Mouse (Mus musculus): ENCODE data around the gene Gm3727. TPM values are rescaled to one million over a fixed set of nuclear protein-coding genes. Genes with fewer than 3 reads are reported as not detected.
"Not testable (repeated sequence)": the region's sequence is repeated elsewhere in the genome, so short reads cannot be mapped to it uniquely, and the experiment has no call there.

The Gm3727 gene
- total RNA-seq (2021): not detected
- long read RNA-seq, experiment 1: 0 reads
- long read RNA-seq, experiment 2: 0 reads

- intact Hi-C loops (cut with DNase I): not testable (repeated sequence)
Observed at GRCm38 (mm10) chr14:7264614-7265013, at the start of gene Gm3727. Gene Gm3727, minus strand, starts transcription at chr14:7264714.

DNA sequence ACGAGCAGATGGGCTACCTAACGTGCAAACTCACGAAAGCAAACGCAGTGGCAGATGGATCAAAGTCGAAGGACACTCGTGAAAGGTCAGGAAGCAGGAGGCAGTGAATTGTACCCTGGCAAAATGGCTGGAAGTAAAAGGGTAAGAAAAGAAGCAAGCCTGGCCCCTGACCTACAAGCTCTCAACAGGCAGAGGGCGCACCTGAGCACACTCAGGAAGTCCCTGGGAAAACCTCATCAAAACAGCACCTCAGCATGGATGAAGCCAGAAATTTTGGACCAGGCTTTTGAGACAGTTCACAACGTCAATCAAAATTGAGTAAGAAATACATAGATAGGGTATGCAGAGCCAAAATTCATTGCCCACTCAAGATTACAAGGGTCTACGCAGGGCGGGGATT lies 21.0 kb downstream of the Gm3727 start:
- DNase-seq; intact Hi-C loops (cut with DNase I): not testable (repeated sequence)

More at GRCm38 (mm10) chr14:7264614-7265013, at the start of gene Gm3727:
- not testable (repeated sequence) for DNase-seq

Other genes with a start within 250 kb of the Gm3727 start
- not detected for gene Gm10406, start 237.3 kb downstream of the Gm3727 start, total RNA-seq (2021)
- not detected for gene Gm3685, start 219.7 kb downstream of the Gm3727 start, total RNA-seq (2021)
- gene Gm3696, start 164.1 kb downstream of the Gm3727 start, total RNA-seq (2021): not detected
- not detected for gene Gm6676, start 139.3 kb downstream of the Gm3727 start, total RNA-seq (2021)
- gene Gm3512, start 90.2 kb downstream of the Gm3727 start, total RNA-seq (2021): not detected
- not detected for gene Gm16434, start 70.2 kb downstream of the Gm3727 start, total RNA-seq (2021)
- not detected for gene Gm3739, start 50.3 kb upstream of the Gm3727 start, total RNA-seq (2021)
- not detected for gene Gm5797, start 67.7 kb upstream of the Gm3727 start, total RNA-seq (2021)
- not detected for gene Gm8374, start 100.4 kb upstream of the Gm3727 start, total RNA-seq (2021)
- gene Gm3755, start 186.2 kb upstream of the Gm3727 start, total RNA-seq (2021): not detected
- not detected for gene Gm3752, start 219.0 kb upstream of the Gm3727 start, total RNA-seq (2021)